Mouse (Mus musculus) gastrocnemius, postnatal 36 days (tissue): ENCODE measurements around the gene Ccr4. TPM values are rescaled to one million over a fixed set of nuclear protein-coding genes. Genes with fewer than 3 reads are reported as not detected.

Source experiments
- DNase-seq, 2 experiments: peaks; one replicate each; pipeline ENCODE4 v3.0.0; 2022
- intact Hi-C: fragments of 180-260 bp; cut with DNase I; formaldehyde crosslinking; loops from one replicate; pipeline ENCODE4 v1.15.1; 2025
- total RNA-seq, 2 experiments: library from RNA; stranded (reverse); gene quantifications; 2 replicates each; pipeline ENCODE4 v1.2.3; 2021

Gene Ccr4
- total RNA-seq, 2 experiments from 2014 or later: not detected

GRCm38 (mm10) chr9:114480940-114481339 is 23.8 kb downstream of the Ccr4 start:
- no peak for DNase-seq
- intact Hi-C loops: no loop called here

GRCm38 (mm10) chr9:114477019-114477418 is 27.7 kb downstream of the Ccr4 start:
- no peak for DNase-seq
- intact Hi-C loops: no loop called here

GRCm38 (mm10) chr9:114471892-114472291 is 32.8 kb downstream of the Ccr4 start:
- intact Hi-C loops: no loop called here

GRCm38 (mm10) chr9:114468701-114469100 is 36.0 kb downstream of the Ccr4 start:
- DNase-seq: no peak
- intact Hi-C loops: no loop called here

More at GRCm38 (mm10) chr9:114471892-114472291, 32.8 kb downstream of the Ccr4 start:
- DNase-seq: no peak

- intact Hi-C loops: no loop called here
Observed at GRCm38 (mm10) chr9:114468217-114468616, 36.5 kb downstream of the Ccr4 start.

GRCm38 (mm10) chr9:114466871-114467270 is 37.8 kb downstream of the Ccr4 start:
- intact Hi-C loops: no loop called here
- DNase-seq: no peak

More at GRCm38 (mm10) chr9:114468217-114468616, 36.5 kb downstream of the Ccr4 start:
- DNase-seq: no peak

GRCm38 (mm10) chr9:114465442-114465841 is 39.3 kb downstream of the Ccr4 start:
- intact Hi-C loops: no loop called here
- DNase-seq: no peak

GRCm38 (mm10) chr9:114462569-114462968 is 42.1 kb downstream of the Ccr4 start:
- DNase-seq: no peak
- intact Hi-C loops: no loop called here

- no peak for DNase-seq
- intact Hi-C loops: no loop called here
Observed at GRCm38 (mm10) chr9:114458436-114458835, 46.3 kb downstream of the Ccr4 start.

GRCm38 (mm10) chr9:114455420-114455819 is 49.3 kb downstream of the Ccr4 start:
- intact Hi-C loops: no loop called here
- no peak for DNase-seq

GRCm38 (mm10) chr9:114452418-114452817 is 52.3 kb downstream of the Ccr4 start:
- intact Hi-C loops: no loop called here
- no peak for DNase-seq

GRCm38 (mm10) chr9:114451615-114452014 is 53.1 kb downstream of the Ccr4 start:
- intact Hi-C loops: no loop called here

GRCm38 (mm10) chr9:114449120-114449754 is 55.5 kb downstream of the Ccr4 start:
- DNase-seq: no peak
- intact Hi-C loops: no loop called here

More at GRCm38 (mm10) chr9:114451615-114452014, 53.1 kb downstream of the Ccr4 start:
- no peak for DNase-seq

GRCm38 (mm10) chr9:114448700-114449099 is 56.0 kb downstream of the Ccr4 start:
- DNase-seq: no peak
- intact Hi-C loops: no loop called here

- DNase-seq: no peak
- intact Hi-C loops: no loop called here
Observed at GRCm38 (mm10) chr9:114446887-114447286, 57.8 kb downstream of the Ccr4 start.

GRCm38 (mm10) chr9:114443351-114443750 is 61.4 kb downstream of the Ccr4 start:
- intact Hi-C loops: no loop called here
- DNase-seq: no peak

GRCm38 (mm10) chr9:114442893-114443292 is 61.8 kb downstream of the Ccr4 start:
- intact Hi-C loops: no loop called here
- no peak for DNase-seq

GRCm38 (mm10) chr9:114442225-114442624 is 62.5 kb downstream of the Ccr4 start:
- no peak for DNase-seq
- intact Hi-C loops: no loop called here

- DNase-seq: no peak
- intact Hi-C loops: no loop called here
Observed at GRCm38 (mm10) chr9:114440548-114440947, 64.2 kb downstream of the Ccr4 start.
